Mouse (Mus musculus) forebrain, embryonic 14.5 days (tissue): ENCODE measurements around the gene Klc4. TPM values are rescaled to one million over a fixed set of nuclear protein-coding genes. Genes with fewer than 3 reads are reported as not detected.

Experiments used
- ATAC-seq: fragments of 200-750 bp; cut with Nextera tagmentation; 2 replicates; pipeline ENCODE4 v1.8.0; 2017; ENCODE audit warnings: mild to moderate bottlenecking, moderate library complexity
- DNase-seq: peaks from one replicate; pipeline ENCODE4 v3.0.0-alpha.2; 2015; ENCODE audit warnings: low spot score
- H3K27ac ChIP-seq: fragments of 300-500 bp; sonication (generic); 2 replicates; pipeline ENCODE4 v1.5.1; 2014; ENCODE audit warnings: low read depth, mild to moderate bottlenecking, control low read depth, low read length, moderate library complexity
- H3K27me3 ChIP-seq: fragments of 300-500 bp; sonication (generic); replicated peaks from 2 replicates; pipeline ENCODE4 v1.6.1; 2014; ENCODE audit warnings: low read length, control low read depth, mixed read lengths; ENCODE audit not compliant: control insufficient read depth, insufficient read depth
- H3K36me3 ChIP-seq: fragments of 300-500 bp; sonication (generic); 2 replicates; pipeline ENCODE4 v1.6.1; 2014; ENCODE audit warnings: low read length, control low read depth; ENCODE audit not compliant: control insufficient read depth, insufficient read depth
- H3K4me1 ChIP-seq: fragments of 300-500 bp; sonication (generic); 2 replicates; pipeline ENCODE4 v1.6.1; 2014; ENCODE audit warnings: antibody characterized with exemption, low read length, control low read depth; ENCODE audit not compliant: control insufficient read depth, insufficient read depth
- H3K4me2 ChIP-seq: fragments of 300-500 bp; sonication (generic); 2 replicates; pipeline ENCODE4 v1.6.1; 2014; ENCODE audit warnings: mild to moderate bottlenecking, control low read depth, low read length
- H3K4me3 ChIP-seq: fragments of 300-500 bp; sonication (generic); 2 replicates; pipeline ENCODE4 v1.5.1; 2014; ENCODE audit warnings: low read depth, low read length, control low read depth
- H3K9ac ChIP-seq: fragments of 300-500 bp; sonication (generic); 2 replicates; pipeline ENCODE4 v1.6.1; 2014; ENCODE audit warnings: mild to moderate bottlenecking, low read length, control low read depth, moderate library complexity
- H3K9me3 ChIP-seq: fragments of 300-500 bp; sonication (generic); replicated peaks from 2 replicates; pipeline ENCODE4 v1.6.1; 2016; ENCODE audit warnings: low read length, control low read depth, mixed read lengths; ENCODE audit not compliant: control insufficient read depth
- WGBS: fragments of 180-500 bp; shearing (Covaris S2); extraction: QIAGEN DNeasy Blood & Tissue Kit; methylation state at CpG from one replicate; pipeline ENCODE4 v1.1.7; 2014; 5-methylcytosine and 5-hydroxymethylcytosine counted together
- polyA plus RNA-seq: library from polyadenylated mRNA; unstranded; fragments of >200 nt; fragmentation: Nextera tagmentation; extraction: Ambion mirVana; gene quantifications from 2 replicates; pipeline ENCODE4 v1.2.1, GENCODE M21; 2014

Gene Klc4
- polyA plus RNA-seq, 1 experiment from 2014 or later: 34.7 TPM

DNA sequence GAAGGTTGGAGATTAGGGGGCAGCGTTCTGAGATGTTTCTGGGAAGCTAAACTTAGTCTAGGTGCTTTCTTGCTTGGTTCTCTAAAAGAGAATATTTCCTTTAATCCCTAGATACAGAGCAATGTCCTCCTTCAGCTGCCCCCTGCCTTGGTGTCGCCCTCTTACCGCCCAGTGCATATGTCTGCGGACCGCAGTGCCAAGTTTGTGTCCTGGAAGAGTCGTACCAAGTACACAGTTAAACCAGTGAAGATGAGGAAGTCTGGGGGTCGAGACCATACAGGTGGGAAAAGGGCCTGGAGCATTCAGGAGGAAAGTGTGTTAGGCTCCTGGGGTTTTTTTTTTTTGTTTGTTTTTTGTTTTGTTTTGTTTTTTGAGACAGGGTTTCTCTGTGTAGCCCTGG lies 1.5 kb upstream of the Klc4 start:
- Histone ChIP-seq H3K4me1 (peaks cover 31% of the 10 kb centered on the region), H3K4me2 (no peak overlapping the region), H3K36me3 (peaks cover 19% of the 10 kb centered on the region), H3K4me3 (no peak overlapping the region), H3K27ac (no peak overlapping the region), H3K27me3 (no peaks in the 10 kb centered on the region), H3K9me3 (no peaks in the 10 kb centered on the region), H3K9ac (no peak overlapping the region)
- no peak for ATAC-seq
- DNase-seq: no peak
- WGBS: 93% methylated on average over 7 of the region's 7 CpGs

DNA sequence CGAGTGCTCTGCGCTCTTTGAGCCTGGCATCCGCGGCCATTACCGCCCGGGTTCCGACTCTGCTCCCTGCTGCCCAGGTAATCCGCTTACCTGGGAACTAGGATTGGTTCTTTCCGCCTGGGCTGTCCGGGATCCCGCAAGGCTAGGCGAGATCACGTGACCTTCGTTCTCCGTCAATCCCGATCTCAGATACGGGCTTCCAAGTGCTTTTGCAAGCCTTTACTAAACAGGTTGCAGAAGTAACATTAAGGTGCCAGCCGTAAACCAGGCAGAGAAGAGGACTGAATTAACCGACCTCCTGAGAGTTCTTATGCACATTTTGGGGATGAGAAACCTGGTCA lies 470 bp upstream of the Klc4 start:
- H3K27me3 ChIP-seq: no peaks in the 10 kb centered on the region
- peak overlapping the region; percentile 74 for H3K27ac ChIP-seq
- H3K4me2 ChIP-seq: peak overlapping the region; percentile 86
- ATAC-seq: no peak; the same call in 1 of the 2 replicates
- peaks cover 21% of the 10 kb centered on the region for H3K4me1 ChIP-seq
- DNase-seq: peak; percentile 86
- peaks cover 27% of the 10 kb centered on the region for H3K36me3 ChIP-seq
- H3K4me3 ChIP-seq: peak overlapping the region; percentile 72
- H3K9me3 ChIP-seq: no peaks in the 10 kb centered on the region
- WGBS: 0% methylated on average over 19 of the region's 19 CpGs
- H3K9ac ChIP-seq: peak overlapping the region; percentile 77

DNA sequence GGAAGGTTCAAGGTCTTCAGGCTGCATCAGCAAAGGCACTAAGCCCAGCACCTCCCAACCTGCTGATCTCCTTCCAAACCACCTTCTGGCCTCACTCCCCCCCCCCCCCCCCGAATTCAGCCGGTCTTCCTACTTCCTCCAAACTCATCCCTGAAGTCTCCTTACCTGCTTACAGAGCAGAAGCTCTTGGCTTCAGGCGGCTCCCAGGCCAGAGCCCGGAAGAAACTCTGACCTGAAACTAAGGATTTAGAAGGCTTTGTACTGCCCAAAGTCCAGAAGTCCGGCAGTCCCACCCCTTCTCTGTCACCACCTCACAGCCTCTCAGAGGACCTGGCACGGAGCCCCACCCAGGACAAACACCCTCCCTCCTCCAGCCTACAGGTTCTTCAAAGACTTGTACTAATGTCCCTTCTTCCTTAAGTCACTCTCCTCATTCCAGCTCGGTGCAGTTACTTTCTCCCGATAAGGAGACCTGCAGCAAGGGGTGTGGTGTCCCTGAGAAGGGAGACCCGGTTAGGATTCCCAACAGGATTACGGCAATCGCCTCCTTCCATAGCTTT lies 826 bp downstream of the Klc4 start:
- no peaks in the 10 kb centered on the region for H3K9me3 ChIP-seq
- no peaks in the 10 kb centered on the region for H3K27me3 ChIP-seq
- H3K4me3 ChIP-seq: peak overlapping the region; percentile 72
- WGBS: 5% methylated on average over 11 of the region's 11 CpGs
- H3K4me1 ChIP-seq: peaks cover 15% of the 10 kb centered on the region
- H3K27ac ChIP-seq: no peak overlapping the region
- no peak for DNase-seq
- H3K4me2 ChIP-seq: peak overlapping the region; percentile 79
- H3K36me3 ChIP-seq: peaks cover 39% of the 10 kb centered on the region
- ATAC-seq: no peak
- peak overlapping the region; percentile 68 for H3K9ac ChIP-seq

GRCm38 (mm10) chr17:46644152-46644805 lies 1.5 kb downstream of the Klc4 start:
- H3K4me1 ChIP-seq: peaks cover 12% of the 10 kb centered on the region
- peaks cover 45% of the 10 kb centered on the region for H3K36me3 ChIP-seq
- no peak for DNase-seq
- H3K9ac ChIP-seq: peak overlapping the region; percentile 68; the same call in 1 of the 2 replicates
- no peaks in the 10 kb centered on the region for H3K9me3 ChIP-seq
- no peak overlapping the region for H3K27ac ChIP-seq
- H3K4me3 ChIP-seq: 0 out of 2 replicates have a peak overlapping the region, but pooled peaks have one; percentile 72
- ATAC-seq: no peak
- WGBS: 91% methylated on average over 12 of the region's 12 CpGs
- no peaks in the 10 kb centered on the region for H3K27me3 ChIP-seq
- H3K4me2 ChIP-seq: peak overlapping the region; percentile 79

DNA sequence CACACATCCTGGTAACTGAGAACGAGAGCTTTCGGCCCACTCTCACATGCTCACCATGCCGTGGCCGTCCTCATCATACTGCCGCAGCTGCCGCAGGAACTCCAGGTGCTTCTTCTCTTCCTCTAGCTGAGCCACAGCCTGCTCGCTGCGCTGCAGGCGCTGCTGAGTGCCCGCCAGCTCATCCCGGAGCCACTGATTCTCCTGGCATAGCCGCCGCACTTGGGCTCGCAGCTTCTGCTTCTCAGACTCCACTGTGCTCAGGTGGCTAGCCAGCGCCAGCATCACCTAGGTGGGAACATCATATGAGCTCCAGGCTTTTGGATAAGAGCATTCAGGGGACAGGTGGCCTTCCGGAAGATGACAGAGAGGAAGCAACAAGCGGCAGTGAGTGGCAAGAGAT lies 3.8 kb downstream of the Klc4 start:
- WGBS: 93% methylated on average over 17 of the region's 17 CpGs
- Histone ChIP-seq H3K36me3 (peaks cover 46% of the 10 kb centered on the region), H3K27me3 (no peaks in the 10 kb centered on the region), H3K9ac (no peak overlapping the region), H3K4me3 (no peak overlapping the region), H3K4me1 (peaks cover 12% of the 10 kb centered on the region), H3K27ac (no peak overlapping the region), H3K4me2 (no peak overlapping the region), H3K9me3 (no peaks in the 10 kb centered on the region)
- ATAC-seq (no peak), DNase-seq (no peak)

GRCm38 (mm10) chr17:46639929-46640328 lies 5.9 kb downstream of the Klc4 start:
- no peak overlapping the region for H3K4me2 ChIP-seq
- WGBS: 72% methylated on average over 9 of the region's 9 CpGs
- peaks cover 55% of the 10 kb centered on the region for H3K36me3 ChIP-seq

GRCm38 (mm10) chr17:46636831-46637523 lies 8.8 kb downstream of the Klc4 start:
- no peak overlapping the region; the same call in 1 of the 2 replicates for H3K9ac ChIP-seq
- peaks cover 7% of the 10 kb centered on the region; the same call in 1 of the 2 replicates for H3K4me1 ChIP-seq
- H3K4me2 ChIP-seq: peak overlapping the region; percentile 33
- ATAC-seq (peak; percentile 79), DNase-seq (peak; percentile 90)
- peaks cover 69% of the 10 kb centered on the region for H3K36me3 ChIP-seq
- H3K9me3 ChIP-seq: no peaks in the 10 kb centered on the region
- WGBS: 15% methylated on average over 15 of the region's 15 CpGs
- H3K27ac ChIP-seq: peak overlapping the region; percentile 61; the same call in 1 of the 2 replicates
- H3K4me3 ChIP-seq: no peak overlapping the region
- no peaks in the 10 kb centered on the region for H3K27me3 ChIP-seq

More at GRCm38 (mm10) chr17:46639929-46640328, 5.9 kb downstream of the Klc4 start:
- Histone ChIP-seq H3K27ac (no peak overlapping the region), H3K9ac (no peak overlapping the region), H3K9me3 (no peaks in the 10 kb centered on the region), H3K4me1 (peaks cover 11% of the 10 kb centered on the region), H3K27me3 (no peaks in the 10 kb centered on the region), H3K4me3 (no peak overlapping the region)
- no peak for DNase-seq
- no peak for ATAC-seq

GRCm38 (mm10) chr17:46629685-46630441 lies 16.0 kb downstream of the Klc4 start:
- Histone ChIP-seq H3K4me2 (peak overlapping the region; percentile 70), H3K4me1 (peaks cover 14% of the 10 kb centered on the region), H3K4me3 (peak overlapping the region; percentile 90), H3K9ac (peak overlapping the region; percentile 92), H3K36me3 (peaks cover 39% of the 10 kb centered on the region), H3K9me3 (no peaks in the 10 kb centered on the region), H3K27me3 (no peaks in the 10 kb centered on the region), H3K27ac (peak overlapping the region; percentile 82)
- WGBS: 13% methylated on average over 12 of the region's 12 CpGs
- DNase-seq: no peak
- peak; percentile 6 for ATAC-seq
